Mouse (Mus musculus): ENCODE results near the gene Stxbp6.

GRCm38 (mm10) chr12:44931716-44932115, 142.8 kb downstream of the Stxbp6 start:
- TF ChIP-seq TAL1 (IDR thresholded peaks at IDR 0.05; ENCODE audit: low read length) = no peak
- TF ChIP-seq GATA1 (IDR thresholded peaks at IDR 0.05; ENCODE audit: low read length) = no peak

Measured in erythroblast, embryonic 14.5 days (primary cell).